Mouse (Mus musculus) embryonic fibroblast, embryonic 13.5 days (primary cell): Measurements from ENCODE around the gene Zfp831.

Source experiments
- CTCF ChIP-seq: IDR thresholded peaks from 2 replicates; pipeline ENCODE4 v1.5.1; 2011; ENCODE audit warnings: mild to moderate bottlenecking, control low read depth, low read length, moderate library complexity, borderline replicate concordance; ENCODE audit not compliant: insufficient read depth
- POLR2A ChIP-seq: IDR thresholded peaks from 2 replicates; pipeline ENCODE4 v1.6.1; 2011; ENCODE audit warnings: low read depth, mild to moderate bottlenecking, control low read depth, low read length, moderate library complexity

GRCm38 (mm10) chr2:174599071-174599635, 44.2 kb upstream of the Zfp831 start:
- TF ChIP-seq CTCF (no peak), POLR2A (no peak)
